Comparison of ENCODE assay signal across 1 mouse cellular context in the genomic region with DNA sequence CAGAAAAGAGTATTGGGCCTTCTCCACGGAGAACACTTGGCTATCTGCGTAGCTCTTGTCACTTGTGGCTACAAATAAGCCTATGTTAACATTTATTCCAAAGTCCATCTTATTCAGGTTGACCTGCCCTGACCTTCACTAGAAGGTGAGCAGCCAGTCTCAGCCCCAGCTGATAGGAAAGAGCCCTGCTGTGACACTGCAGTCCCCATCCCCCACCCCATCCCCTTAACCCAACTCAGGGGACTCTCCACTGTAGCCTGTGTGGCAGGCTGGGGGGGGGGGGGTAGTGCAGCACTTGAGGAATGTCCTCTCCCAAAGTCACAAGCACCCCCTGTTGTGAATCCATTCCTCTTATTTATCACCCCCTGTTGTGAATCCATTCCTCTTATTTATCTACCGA.
TF ChIP-seq lines count a peak whose summit lies in the region.

No protein-coding gene starts in this region.

TF ChIP-seq in CH12.LX, 34 proteins besides CTCF, POLR2A, EP300 and RAD21 (continued from another document):
- TF ChIP-seq GABPA (IDR thresholded peaks at IDR 0.05; ENCODE audit: insufficient replicate concordance, low read depth, low read length) (no peak), SMC3 (IDR thresholded peaks at IDR 0.05; ENCODE audit: low read depth, low read length) (no peak), E2F4 (IDR thresholded peaks at IDR 0.05; ENCODE audit: insufficient replicate concordance, low read depth, low read length) (no peak)
